Comparison of ENCODE assay signal across 8 mouse cellular contexts in genomic region chr11:120948861-120949851, GRCm38 (mm10). TPM values are rescaled to one million over a fixed set of nuclear protein-coding genes. Genes with fewer than 3 reads are reported as not detected.
DNase-seq lines count a peak whose midpoint lies in the region; ATAC-seq lines count a peak whose summit lies in the region.

No protein-coding gene starts in this region.

- no peaks in the 10 kb centered on the region for H3K36me3 ChIP-seq in heart, embryonic 15.5 days
- H3K36me3 ChIP-seq in limb, embryonic 13.5 days: 0 out of 2 replicates have a peak, but pooled peaks cover 6% of the 10 kb centered on the region
- H3K36me3 ChIP-seq in midbrain, embryonic 15.5 days (replicated peaks): no peaks in the 10 kb centered on the region

- ATAC-seq in heart, embryonic 15.5 days (replicated peaks; ENCODE audit: insufficient number of reproducible peaks, insufficient read depth, low FRiP score, low read depth): peak; percentile 51
- peak; percentile 55; the same call in 1 of the 2 replicates for ATAC-seq in limb, embryonic 13.5 days (ENCODE audit: low FRiP score, low read depth)
- ATAC-seq in midbrain, embryonic 15.5 days (replicated peaks): no peak

- peak overlapping the region; percentile 81 for H3K4me2 ChIP-seq in heart, embryonic 15.5 days
- peak overlapping the region; percentile 83 for H3K4me2 ChIP-seq in limb, embryonic 13.5 days (replicated peaks)
- H3K4me2 ChIP-seq in midbrain, embryonic 15.5 days: peak overlapping the region; percentile 68

- H3K27me3 ChIP-seq in heart, embryonic 15.5 days: no peaks in the 10 kb centered on the region
- peaks cover 3% of the 10 kb centered on the region; the same call in 1 of the 2 replicates for H3K27me3 ChIP-seq in limb, embryonic 13.5 days
- peaks cover 31% of the 10 kb centered on the region for H3K27me3 ChIP-seq in midbrain, embryonic 15.5 days (replicated peaks)

- H3K4me3 ChIP-seq in heart, embryonic 15.5 days: peak overlapping the region; percentile 64
- H3K4me3 ChIP-seq in limb, embryonic 13.5 days: peak overlapping the region; percentile 64
- H3K4me3 ChIP-seq in midbrain, embryonic 15.5 days: peak overlapping the region; percentile 38

- H3K4me1 ChIP-seq in heart, embryonic 15.5 days (replicated peaks): peaks cover 53% of the 10 kb centered on the region
- peaks cover 46% of the 10 kb centered on the region for H3K4me1 ChIP-seq in limb, embryonic 13.5 days
- H3K4me1 ChIP-seq in midbrain, embryonic 15.5 days: peaks cover 21% of the 10 kb centered on the region

- H3K9ac ChIP-seq in heart, embryonic 15.5 days: peak overlapping the region; percentile 67
- peak overlapping the region; percentile 80 for H3K9ac ChIP-seq in limb, embryonic 13.5 days
- H3K9ac ChIP-seq in midbrain, embryonic 15.5 days: no peak overlapping the region

- DNase-seq in lung, adult 18-20 months: peak; percentile 31 to 38
- no peak for DNase-seq in lung, postnatal 25 days (ENCODE audit: low spot score)
- DNase-seq in embryo, embryonic 9.5 days (ENCODE audit: extremely low spot score): peak; percentile 83
- DNase-seq in thymus, postnatal 14 days: peak; percentile 55
- DNase-seq in layer of hippocampus, adult 8-10 months (ENCODE audit: low spot score in 2 of 2): no peak

- peak overlapping the region; percentile 92 for H3K27ac ChIP-seq in heart, embryonic 15.5 days
- peak overlapping the region; percentile 73 for H3K27ac ChIP-seq in limb, embryonic 13.5 days
- H3K27ac ChIP-seq in midbrain, embryonic 15.5 days: no peak overlapping the region

- no peaks in the 10 kb centered on the region for H3K9me3 ChIP-seq in heart, embryonic 15.5 days (replicated peaks)
- no peaks in the 10 kb centered on the region for H3K9me3 ChIP-seq in limb, embryonic 13.5 days
- H3K9me3 ChIP-seq in midbrain, embryonic 15.5 days: no peaks in the 10 kb centered on the region

- WGBS in heart, embryonic 15.5 days: 2% methylated on average over 75 of the region's 75 CpGs
- under 1% methylated on average over 64 of the region's 75 CpGs for WGBS in limb, embryonic 13.5 days
- 1% methylated on average over 75 of the region's 75 CpGs for WGBS in midbrain, embryonic 15.5 days

RNA-seq across cellular contexts. Expression of gene Slc16a3, which starts 0.9 kb away (rescaled TPM):
- 158 and 159 TPM in 2 replicates for polyA plus RNA-seq in heart, embryonic 15.5 days (2015; fragmentation: Nextera tagmentation; extraction: Ambion mirVana)
- polyA plus RNA-seq in limb, embryonic 13.5 days (2015; fragmentation: Nextera tagmentation; extraction: Ambion mirVana): 84.1 and 94.1 TPM in 2 replicates
- 8.4 and 10.4 TPM in 2 replicates for polyA plus RNA-seq in midbrain, embryonic 15.5 days (2015; fragmentation: Nextera tagmentation; extraction: Ambion mirVana)
- total RNA-seq in layer of hippocampus, adult 8-10 months (2022): 10 to 100 TPM in 1 of 4 experiments, 1 to 10 TPM in 3; 2.1 to 11.0 (median 7.0) TPM

RNA-seq across cellular contexts. Expression of gene Ccdc57, which starts 16.5 kb away (rescaled TPM):
- 3.5 and 4.5 TPM in 2 replicates for polyA plus RNA-seq in heart, embryonic 15.5 days (2015; fragmentation: Nextera tagmentation; extraction: Ambion mirVana)
- 6.4 TPM in 2 replicates for polyA plus RNA-seq in limb, embryonic 13.5 days (2015; fragmentation: Nextera tagmentation; extraction: Ambion mirVana)
- 7.4 and 8.2 TPM in 2 replicates for polyA plus RNA-seq in midbrain, embryonic 15.5 days (2015; fragmentation: Nextera tagmentation; extraction: Ambion mirVana)
- total RNA-seq in layer of hippocampus, adult 8-10 months (2022): 10 to 100 TPM in 1 of 4 experiments, 1 to 10 TPM in 3; 9.0 to 10.0 (median 9.5) TPM

RNA-seq across cellular contexts. Expression of gene Csnk1d, which starts 42.0 kb away (rescaled TPM):
- polyA plus RNA-seq in heart, embryonic 15.5 days (2015; fragmentation: Nextera tagmentation; extraction: Ambion mirVana): 59.5 and 79.0 TPM in 2 replicates
- polyA plus RNA-seq in limb, embryonic 13.5 days (2015; fragmentation: Nextera tagmentation; extraction: Ambion mirVana): 133 and 136 TPM in 2 replicates
- polyA plus RNA-seq in midbrain, embryonic 15.5 days (2015; fragmentation: Nextera tagmentation; extraction: Ambion mirVana): 173 and 176 TPM in 2 replicates
- total RNA-seq in layer of hippocampus, adult 8-10 months (2022): 100 to 1,000 TPM; 120 to 153 (median 134) TPM

Comparison
In these comparisons a context has a peak if more than half of its experiments do, and no peak if none do; other contexts are left out.
1. DNase-seq: peak in lung, adult 18-20 months (2 of 2), embryo, embryonic 9.5 days (single experiment) and thymus, postnatal 14 days (single experiment); none in lung, postnatal 25 days (single experiment) and layer of hippocampus, adult 8-10 months (0 of 2).
2. Peak in every context shown above with its lines, with median percentiles within 50 percentile points of each other: H3K4me2 ChIP-seq and H3K4me3 ChIP-seq.